Mouse (Mus musculus) naive thymus-derived CD4-positive, alpha-beta T cell, adult 2 months (primary cell): ENCODE results near the gene Midn.
"Not testable (repeated sequence)": the region's sequence is repeated elsewhere in the genome, so short reads cannot be mapped to it uniquely, and the experiment has no call there.

Source experiments
- DNase-seq: peaks from one replicate; pipeline ENCODE4 v3.0.0-alpha.2; 2011; ENCODE audit warnings: low read depth

The Midn gene

GRCm38 (mm10) chr10:80158307-80158986 lies 10.4 kb downstream of the Midn start:
- peak; percentile 81 for DNase-seq

- no peak for DNase-seq
Observed at GRCm38 (mm10) chr10:80159021-80159560, 11.0 kb downstream of the Midn start.

GRCm38 (mm10) chr10:80159561-80160454 lies 11.7 kb downstream of the Midn start:
- DNase-seq = peak; percentile 100

- DNase-seq = peak; percentile 61
Observed at GRCm38 (mm10) chr10:80160455-80161371, 12.6 kb downstream of the Midn start.

GRCm38 (mm10) chr10:80161522-80162242 lies 13.6 kb downstream of the Midn start:
- no peak for DNase-seq

GRCm38 (mm10) chr10:80162243-80162608 lies 14.2 kb downstream of the Midn start:
- DNase-seq = no peak

- peak; percentile 54 for DNase-seq
Observed at GRCm38 (mm10) chr10:80162716-80163299, 14.7 kb downstream of the Midn start.

- DNase-seq = no peak
Observed at GRCm38 (mm10) chr10:80163721-80164120, 15.6 kb downstream of the Midn start.

- no peak for DNase-seq
Observed at GRCm38 (mm10) chr10:80164161-80164997, 16.3 kb downstream of the Midn start.

GRCm38 (mm10) chr10:80164998-80165344 lies 16.9 kb downstream of the Midn start:
- DNase-seq = peak; percentile 93

GRCm38 (mm10) chr10:80165392-80166128 lies 17.5 kb downstream of the Midn start, which contains the start of gene Cirbp:
Gene Cirbp, plus strand, starts transcription at chr10:80165985.
- DNase-seq = no peak

GRCm38 (mm10) chr10:80166136-80166535 lies 18.1 kb downstream of the Midn start:
- DNase-seq = not testable (repeated sequence)

GRCm38 (mm10) chr10:80167460-80168037 lies 19.5 kb downstream of the Midn start:
- DNase-seq = peak; percentile 99

- DNase-seq = peak; percentile 89
Observed at GRCm38 (mm10) chr10:80168038-80168661, 20.1 kb downstream of the Midn start.

- no peak for DNase-seq
Observed at GRCm38 (mm10) chr10:80169070-80169469, 21.0 kb downstream of the Midn start.

GRCm38 (mm10) chr10:80169651-80170050 lies 21.6 kb downstream of the Midn start:
- no peak for DNase-seq

GRCm38 (mm10) chr10:80170052-80170451 lies 22.0 kb downstream of the Midn start:
- DNase-seq = no peak

- DNase-seq = peak; percentile 19
Observed at GRCm38 (mm10) chr10:80170601-80171021, 22.5 kb downstream of the Midn start.
